Mouse (Mus musculus): ENCODE measurements at regions not wholly inside any gene's neighbourhood (a gene's known extent, or its start where the extent isn't known, plus 50 kb on each side); places are given as distances from the start of the nearest gene placed in this dataset.

GRCm38 (mm10) chr1:138771307-138772011 lies 76.9 kb downstream of the Lhx9 start:
- DNase-seq = no peak
- Histone ChIP-seq H3K36me3 (ENCODE audit: control insufficient read depth, insufficient read depth, low read length) (no peaks in the 10 kb centered on the region), H3K4me1 (ENCODE audit: control insufficient read depth, insufficient read depth, low read length) (no peaks in the 10 kb centered on the region), H3K27me3 (ENCODE audit: control insufficient read depth, insufficient read depth, low read length) (no peaks in the 10 kb centered on the region), H3K4me2 (ENCODE audit: low read length) (no peak overlapping the region), H3K27ac (replicated peaks; ENCODE audit: low read depth, low read length) (no peak overlapping the region), H3K9me3 (ENCODE audit: control insufficient read depth, low read length) (no peaks in the 10 kb centered on the region), H3K9ac (replicated peaks; ENCODE audit: low read length) (no peak overlapping the region), H3K4me3 (replicated peaks; ENCODE audit: low read depth, low read length) (no peak overlapping the region)
- ATAC-seq (ENCODE audit: low FRiP score, low TSS enrichment) = no peak
- 82% methylated on average over 3 of the region's 3 CpGs for WGBS

- Histone ChIP-seq H3K36me3 (ENCODE audit: control insufficient read depth, insufficient read depth, low read length) (no peaks in the 10 kb centered on the region), H3K4me3 (replicated peaks; ENCODE audit: low read depth, low read length) (no peak overlapping the region), H3K9ac (replicated peaks; ENCODE audit: low read length) (no peak overlapping the region), H3K27ac (replicated peaks; ENCODE audit: low read depth, low read length) (no peak overlapping the region), H3K4me1 (ENCODE audit: control insufficient read depth, insufficient read depth, low read length) (no peaks in the 10 kb centered on the region), H3K9me3 (ENCODE audit: control insufficient read depth, low read length) (no peaks in the 10 kb centered on the region), H3K4me2 (ENCODE audit: low read length) (no peak overlapping the region), H3K27me3 (ENCODE audit: control insufficient read depth, insufficient read depth, low read length) (no peaks in the 10 kb centered on the region)
- 89% methylated on average over 7 of the region's 7 CpGs for WGBS
- no peak for DNase-seq
- no peak for ATAC-seq (ENCODE audit: low FRiP score, low TSS enrichment)
These were observed 85.5 kb downstream of the Lhx9 start for GRCm38 (mm10) chr1:138762876-138763275.

- Histone ChIP-seq H3K9me3 (ENCODE audit: control insufficient read depth, low read length) (no peaks in the 10 kb centered on the region), H3K4me2 (ENCODE audit: low read length) (no peak overlapping the region), H3K36me3 (ENCODE audit: control insufficient read depth, insufficient read depth, low read length) (no peaks in the 10 kb centered on the region), H3K4me1 (ENCODE audit: control insufficient read depth, insufficient read depth, low read length) (no peaks in the 10 kb centered on the region), H3K27me3 (ENCODE audit: control insufficient read depth, insufficient read depth, low read length) (no peaks in the 10 kb centered on the region), H3K27ac (replicated peaks; ENCODE audit: low read depth, low read length) (peak overlapping the region; percentile 43; the same call in 1 of the 2 replicates), H3K4me3 (replicated peaks; ENCODE audit: low read depth, low read length) (no peak overlapping the region), H3K9ac (replicated peaks; ENCODE audit: low read length) (no peak overlapping the region)
- peak; percentile 40; the same call in 1 of the 2 replicates for ATAC-seq (ENCODE audit: low FRiP score, low TSS enrichment)
- no peak for DNase-seq
These were observed 90.6 kb downstream of the Lhx9 start for GRCm38 (mm10) chr1:138757777-138758176.

DNA sequence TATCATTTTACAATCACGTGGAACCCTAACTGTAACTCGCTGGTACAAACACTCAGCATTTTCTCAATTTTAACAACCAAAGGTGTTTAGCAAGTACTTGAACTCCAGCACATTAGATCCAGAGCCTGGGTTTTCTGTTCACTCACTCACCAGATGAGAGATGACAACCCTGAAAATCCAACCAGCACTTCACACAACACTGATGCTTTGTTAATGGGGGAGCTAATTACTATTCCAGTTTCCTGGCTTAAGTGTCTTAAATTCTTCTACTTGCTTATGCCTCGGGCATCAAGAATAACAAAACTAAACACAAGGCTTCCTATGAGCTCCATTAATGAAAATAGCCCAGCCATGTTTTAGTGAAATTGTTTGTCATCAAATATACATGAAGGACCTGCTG lies 113.4 kb upstream of the Nek7 start:
- Histone ChIP-seq H3K27me3 (ENCODE audit: control insufficient read depth, insufficient read depth, low read length) (no peaks in the 10 kb centered on the region), H3K4me1 (ENCODE audit: control insufficient read depth, insufficient read depth, low read length) (no peaks in the 10 kb centered on the region), H3K4me3 (replicated peaks; ENCODE audit: low read depth, low read length) (no peak overlapping the region), H3K36me3 (ENCODE audit: control insufficient read depth, insufficient read depth, low read length) (no peaks in the 10 kb centered on the region), H3K9me3 (ENCODE audit: control insufficient read depth, low read length) (no peaks in the 10 kb centered on the region), H3K27ac (replicated peaks; ENCODE audit: low read depth, low read length) (no peak overlapping the region), H3K4me2 (ENCODE audit: low read length) (no peak overlapping the region), H3K9ac (replicated peaks; ENCODE audit: low read length) (no peak overlapping the region)
- 79% methylated on average over 3 of the region's 3 CpGs for WGBS
- ATAC-seq (ENCODE audit: low FRiP score, low TSS enrichment) (no peak), DNase-seq (no peak)

DNA sequence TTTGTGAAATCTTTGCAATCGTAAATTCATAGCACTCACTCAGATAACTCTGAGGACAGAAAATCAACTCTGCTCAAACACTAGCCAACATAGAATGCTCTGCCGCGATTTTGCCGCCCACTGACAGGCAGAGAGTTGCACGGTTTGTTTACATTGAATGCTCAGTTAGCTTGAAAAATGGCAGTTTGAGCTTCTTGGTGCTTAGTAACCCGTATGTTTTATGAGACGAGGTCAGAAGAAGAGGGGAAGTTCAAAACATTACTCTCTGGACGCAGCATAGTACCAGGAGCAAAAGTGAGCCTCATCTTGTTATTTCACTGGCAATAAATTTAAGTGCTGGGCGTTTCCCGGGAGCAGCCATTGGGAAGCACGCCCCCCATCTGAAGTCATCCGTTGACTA lies 111.1 kb upstream of the Nek7 start:
- H3K9ac ChIP-seq (replicated peaks; ENCODE audit: low read length) = no peak overlapping the region
- ATAC-seq (ENCODE audit: low FRiP score, low TSS enrichment) (no peak), DNase-seq (no peak)
- H3K4me3 ChIP-seq (replicated peaks; ENCODE audit: low read depth, low read length) = no peak overlapping the region
- no peaks in the 10 kb centered on the region for H3K27me3 ChIP-seq (ENCODE audit: control insufficient read depth, insufficient read depth, low read length)
- WGBS = 86% methylated on average over 12 of the region's 12 CpGs
- H3K36me3 ChIP-seq (ENCODE audit: control insufficient read depth, insufficient read depth, low read length) = no peaks in the 10 kb centered on the region
- no peak overlapping the region for H3K4me2 ChIP-seq (ENCODE audit: low read length)
- H3K4me1 ChIP-seq (ENCODE audit: control insufficient read depth, insufficient read depth, low read length) = no peaks in the 10 kb centered on the region
- no peaks in the 10 kb centered on the region for H3K9me3 ChIP-seq (ENCODE audit: control insufficient read depth, low read length)
- no peak overlapping the region for H3K27ac ChIP-seq (replicated peaks; ENCODE audit: low read depth, low read length)

DNA sequence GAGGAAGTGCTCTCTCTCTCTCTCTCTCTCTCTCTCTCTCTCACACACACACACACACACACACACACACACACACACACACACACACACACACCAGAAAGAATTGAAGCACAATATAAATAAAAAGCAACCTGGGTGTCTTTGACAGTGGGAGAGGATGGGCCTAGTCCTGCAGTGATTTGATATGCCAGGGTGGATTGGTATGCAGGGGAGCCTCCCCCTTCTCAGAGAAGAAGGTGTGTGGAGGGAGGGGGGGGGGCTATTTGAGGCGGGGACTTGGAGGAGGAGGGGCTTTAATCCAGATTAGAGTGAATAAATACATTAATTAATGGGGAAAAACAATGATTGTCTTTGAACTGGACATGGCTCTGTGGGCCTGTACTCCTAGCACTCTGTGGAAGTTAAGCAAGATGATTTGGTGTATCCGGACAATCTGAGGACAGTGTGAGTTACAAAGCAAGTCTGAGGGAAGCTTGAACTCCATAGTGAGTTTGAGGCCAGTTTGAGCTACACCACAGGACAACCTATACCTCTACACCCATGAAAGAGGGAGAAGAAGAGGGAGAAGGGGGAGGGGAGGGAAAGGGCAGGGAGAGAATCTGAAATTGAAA lies 109.3 kb upstream of the Nek7 start:
- Histone ChIP-seq H3K9me3 (ENCODE audit: control insufficient read depth, low read length) (no peaks in the 10 kb centered on the region), H3K36me3 (ENCODE audit: control insufficient read depth, insufficient read depth, low read length) (no peaks in the 10 kb centered on the region), H3K27ac (replicated peaks; ENCODE audit: low read depth, low read length) (no peak overlapping the region), H3K4me3 (replicated peaks; ENCODE audit: low read depth, low read length) (no peak overlapping the region), H3K4me2 (ENCODE audit: low read length) (no peak overlapping the region), H3K27me3 (ENCODE audit: control insufficient read depth, insufficient read depth, low read length) (no peaks in the 10 kb centered on the region), H3K4me1 (ENCODE audit: control insufficient read depth, insufficient read depth, low read length) (no peaks in the 10 kb centered on the region), H3K9ac (replicated peaks; ENCODE audit: low read length) (no peak overlapping the region)
- DNase-seq (no peak), ATAC-seq (ENCODE audit: low FRiP score, low TSS enrichment) (no peak)
- WGBS = 45% methylated on average over 2 of the region's 2 CpGs

DNA sequence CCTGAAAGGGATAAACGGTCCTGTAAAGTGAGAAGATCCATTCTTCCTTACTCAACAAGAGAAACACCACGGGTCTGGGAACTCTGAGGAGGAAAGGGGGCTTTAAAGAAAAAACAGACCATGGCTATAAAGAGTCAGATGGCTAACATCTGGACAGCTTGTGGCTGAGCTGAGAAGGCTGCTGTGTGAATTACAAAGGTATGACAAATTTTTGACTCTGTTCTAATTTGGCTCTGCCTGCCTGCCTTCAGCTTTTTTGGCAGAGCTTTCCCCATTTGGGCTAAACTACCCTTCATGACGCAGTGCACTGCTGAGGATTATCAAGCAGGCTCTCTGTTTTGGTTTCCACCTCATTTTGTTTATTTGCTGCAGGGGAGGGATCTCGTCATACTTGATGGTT lies 100.8 kb upstream of the Nek7 start:
- DNase-seq (no peak), ATAC-seq (ENCODE audit: low FRiP score, low TSS enrichment) (no peak)
- no peaks in the 10 kb centered on the region for H3K9me3 ChIP-seq (ENCODE audit: control insufficient read depth, low read length)
- no peak overlapping the region for H3K4me3 ChIP-seq (replicated peaks; ENCODE audit: low read depth, low read length)
- no peak overlapping the region for H3K9ac ChIP-seq (replicated peaks; ENCODE audit: low read length)
- H3K4me2 ChIP-seq (ENCODE audit: low read length) = no peak overlapping the region
- H3K4me1 ChIP-seq (ENCODE audit: control insufficient read depth, insufficient read depth, low read length) = no peaks in the 10 kb centered on the region
- H3K27me3 ChIP-seq (ENCODE audit: control insufficient read depth, insufficient read depth, low read length) = no peaks in the 10 kb centered on the region
- H3K27ac ChIP-seq (replicated peaks; ENCODE audit: low read depth, low read length) = no peak overlapping the region
- no peaks in the 10 kb centered on the region for H3K36me3 ChIP-seq (ENCODE audit: control insufficient read depth, insufficient read depth, low read length)
- 79% methylated on average over 4 of the region's 4 CpGs for WGBS

- Histone ChIP-seq H3K4me2 (ENCODE audit: low read length) (no peak overlapping the region), H3K27ac (replicated peaks; ENCODE audit: low read depth, low read length) (no peak overlapping the region), H3K4me1 (ENCODE audit: control insufficient read depth, insufficient read depth, low read length) (no peaks in the 10 kb centered on the region), H3K27me3 (ENCODE audit: control insufficient read depth, insufficient read depth, low read length) (no peaks in the 10 kb centered on the region), H3K9ac (replicated peaks; ENCODE audit: low read length) (no peak overlapping the region), H3K36me3 (ENCODE audit: control insufficient read depth, insufficient read depth, low read length) (no peaks in the 10 kb centered on the region), H3K9me3 (ENCODE audit: control insufficient read depth, low read length) (no peaks in the 10 kb centered on the region), H3K4me3 (replicated peaks; ENCODE audit: low read depth, low read length) (no peak overlapping the region)
- DNase-seq (no peak), ATAC-seq (ENCODE audit: low FRiP score, low TSS enrichment) (no peak)
- 86% methylated on average over 4 of the region's 4 CpGs for WGBS
These were observed 99.4 kb upstream of the Nek7 start for GRCm38 (mm10) chr1:138719297-138719696.

- Histone ChIP-seq H3K4me3 (replicated peaks; ENCODE audit: low read depth, low read length) (no peak overlapping the region), H3K9ac (replicated peaks; ENCODE audit: low read length) (no peak overlapping the region), H3K4me1 (ENCODE audit: control insufficient read depth, insufficient read depth, low read length) (no peaks in the 10 kb centered on the region), H3K27ac (replicated peaks; ENCODE audit: low read depth, low read length) (no peak overlapping the region), H3K9me3 (ENCODE audit: control insufficient read depth, low read length) (no peaks in the 10 kb centered on the region), H3K27me3 (ENCODE audit: control insufficient read depth, insufficient read depth, low read length) (no peaks in the 10 kb centered on the region), H3K36me3 (ENCODE audit: control insufficient read depth, insufficient read depth, low read length) (no peaks in the 10 kb centered on the region), H3K4me2 (ENCODE audit: low read length) (no peak overlapping the region)
- ATAC-seq (ENCODE audit: low FRiP score, low TSS enrichment) (no peak), DNase-seq (no peak)
- 84% methylated on average over 5 of the region's 5 CpGs for WGBS
These were observed 97.0 kb upstream of the Nek7 start for GRCm38 (mm10) chr1:138716991-138717390.

All from midbrain, embryonic 14.5 days (tissue).